Mouse (Mus musculus) MEL (cell line): ENCODE results near the gene Trim41.

Experiments used
- CHD1 ChIP-seq: IDR thresholded peaks from 2 replicates; pipeline ENCODE4 v1.6.1; 2012; ENCODE audit warnings: low read depth, mild to moderate bottlenecking, inconsistent platforms, low read length, improper control_type of control experiment
- CTCF ChIP-seq, 3 experiments: IDR thresholded peaks in 2 of 3; conservative IDR thresholded peaks in 1 of 3; 2 replicates each; pipeline ENCODE4 v1.5.1; 2011 to 2012; ENCODE audit warnings: low read length in 3 of 3, low read depth in 2 of 3, mild to moderate bottlenecking in 2 of 3, improper control_type of control experiment in 1 of 3, inconsistent platforms in 1 of 3, mixed read lengths in 1 of 3, moderate library complexity in 1 of 3; ENCODE audit not compliant: control insufficient read depth in 1 of 3, insufficient read depth in 1 of 3, poor library complexity in 1 of 3, severe bottlenecking in 1 of 3
- E2F4 ChIP-seq: IDR thresholded peaks from 2 replicates; pipeline ENCODE4 v1.6.1; 2011; ENCODE audit warnings: low read depth, low read length, improper control_type of control experiment, borderline replicate concordance
- EP300 ChIP-seq, 2 experiments: IDR thresholded peaks; 2 replicates each; pipeline ENCODE4 v1.6.1; 2011; ENCODE audit warnings: improper control_type of control experiment in 2 of 2, low read length in 2 of 2, low read depth in 1 of 2, mild to moderate bottlenecking in 1 of 2
- MAFK ChIP-seq: IDR thresholded peaks from 2 replicates; pipeline ENCODE4 v1.6.1; 2011; ENCODE audit warnings: low read depth, mild to moderate bottlenecking, low read length, improper control_type of control experiment, borderline replicate concordance
- MAX ChIP-seq: IDR thresholded peaks from 2 replicates; pipeline ENCODE4 v1.6.1; 2011; ENCODE audit warnings: low read length, improper control_type of control experiment
- MAZ ChIP-seq: IDR thresholded peaks from 2 replicates; pipeline ENCODE4 v1.6.1; 2012; ENCODE audit warnings: low read depth, mild to moderate bottlenecking, inconsistent platforms, low read length, improper control_type of control experiment
- POLR2A ChIP-seq, 2 experiments: IDR thresholded peaks; 2 replicates each; pipeline ENCODE4 v1.6.1; 2011 to 2012; ENCODE audit warnings: low read length in 2 of 2, mild to moderate bottlenecking in 2 of 2, control low read depth in 1 of 2, improper control_type of control experiment in 1 of 2, low read depth in 1 of 2, moderate library complexity in 1 of 2; ENCODE audit not compliant: control insufficient read depth in 1 of 2, insufficient read depth in 1 of 2, poor library complexity in 1 of 2
- TAL1 ChIP-seq: IDR thresholded peaks from 2 replicates; pipeline ENCODE4 v1.6.1; 2012; ENCODE audit warnings: mild to moderate bottlenecking, inconsistent platforms, low read length, moderate library complexity, mixed read lengths
- USF2 ChIP-seq, 2 experiments: IDR thresholded peaks; 2 replicates each; pipeline ENCODE4 v1.6.1; 2011 to 2012; ENCODE audit warnings: improper control_type of control experiment in 2 of 2, low read length in 2 of 2, borderline replicate concordance in 1 of 2, inconsistent platforms in 1 of 2, low read depth in 1 of 2, mild to moderate bottlenecking in 1 of 2; ENCODE audit not compliant: insufficient read depth in 1 of 2
- ZMIZ1 ChIP-seq: IDR thresholded peaks from 2 replicates; pipeline ENCODE4 v1.6.1; 2012; ENCODE audit warnings: low read depth, mild to moderate bottlenecking, inconsistent platforms, low read length, improper control_type of control experiment, moderate library complexity

- TF ChIP-seq CTCF (IDR thresholded peaks at IDR 0.05 in 2 of 3, conservative IDR thresholded peaks at IDR 0.05 in 1 of 3; ENCODE audit: control insufficient read depth in 1 of 3, insufficient read depth in 1 of 3, low read depth in 2 of 3, low read length in 3 of 3, poor library complexity in 1 of 3, severe bottlenecking in 1 of 3) = no peak
- TF ChIP-seq MAX = no peak
- no peak for TF ChIP-seq MAZ
- TF ChIP-seq POLR2A (IDR thresholded peaks at IDR 0.05; ENCODE audit: control insufficient read depth in 1 of 2, insufficient read depth in 1 of 2, low read depth in 1 of 2, low read length in 2 of 2, poor library complexity in 1 of 2) = no peak
- TF ChIP-seq MAFK = no peak
- TF ChIP-seq EP300 (IDR thresholded peaks at IDR 0.05; ENCODE audit: low read depth in 1 of 2, low read length in 2 of 2) = no peak
- TF ChIP-seq E2F4 = no peak
- no peak for TF ChIP-seq USF2 (IDR thresholded peaks at IDR 0.05; ENCODE audit: borderline replicate concordance in 1 of 2, insufficient read depth in 1 of 2, low read depth in 1 of 2, low read length in 2 of 2)
- no peak for TF ChIP-seq CHD1
- no peak for TF ChIP-seq ZMIZ1
- TF ChIP-seq TAL1 = no peak
Observed at GRCm38 (mm10) chr11:48764119-48764518, 53.0 kb downstream of the Trim41 start.
